Mouse (Mus musculus) forebrain, embryonic 12.5 days (tissue): ENCODE data around the gene Supt20. TPM values are rescaled to one million over a fixed set of nuclear protein-coding genes. Genes with fewer than 3 reads are reported as not detected.

Experiments
- ATAC-seq: fragments of 200-750 bp; cut with Nextera tagmentation; 2 replicates; pipeline ENCODE4 v1.8.0; 2017; ENCODE audit warnings: moderate TSS enrichment; ENCODE audit not compliant: low FRiP score
- H3K27ac ChIP-seq: fragments of 300-500 bp; sonication (generic); 2 replicates; pipeline ENCODE4 v1.5.1; 2016; ENCODE audit warnings: mild to moderate bottlenecking
- H3K27me3 ChIP-seq: fragments of 300-500 bp; sonication (generic); 2 replicates; pipeline ENCODE4 v1.6.1; 2016; ENCODE audit warnings: mild to moderate bottlenecking
- H3K36me3 ChIP-seq: fragments of 300-500 bp; sonication (generic); replicated peaks from 2 replicates; pipeline ENCODE4 v1.6.1; 2016; ENCODE audit warnings: mild to moderate bottlenecking
- H3K4me1 ChIP-seq: fragments of 300-500 bp; sonication (generic); 2 replicates; pipeline ENCODE4 v1.6.1; 2016
- H3K4me2 ChIP-seq: fragments of 300-500 bp; sonication (generic); 2 replicates; pipeline ENCODE4 v1.6.1; 2016; ENCODE audit warnings: mild to moderate bottlenecking, moderate library complexity
- H3K4me3 ChIP-seq: fragments of 300-500 bp; sonication (generic); replicated peaks from 2 replicates; pipeline ENCODE4 v1.5.1; 2016; ENCODE audit warnings: mild to moderate bottlenecking
- H3K9ac ChIP-seq: fragments of 300-500 bp; sonication (generic); 2 replicates; pipeline ENCODE4 v1.6.1; 2016; ENCODE audit warnings: mild to moderate bottlenecking
- H3K9me3 ChIP-seq: fragments of 300-500 bp; sonication (generic); 2 replicates; pipeline ENCODE4 v1.6.1; 2016
- WGBS: fragments of 180-500 bp; shearing (Covaris S2); methylation state at CpG from one replicate; pipeline ENCODE4 v1.1.7; 2016; 5-methylcytosine and 5-hydroxymethylcytosine counted together
- polyA plus RNA-seq: library from polyadenylated mRNA; unstranded; fragments of >200 nt; fragmentation: Nextera tagmentation; extraction: Ambion mirVana; gene quantifications from 2 replicates; pipeline ENCODE4 v1.2.1, GENCODE M21; 2016

Gene Supt20
- polyA plus RNA-seq: 122 and 127 TPM in 2 replicates

- Histone ChIP-seq H3K27me3 (peaks cover 11% of the 10 kb centered on the region; the same call in 1 of the 2 replicates), H3K4me3 (peak within 1 kb of the TSS; percentile 77), H3K36me3 (peaks cover 18% of the 10 kb centered on the region), H3K27ac (peak within 1 kb of the TSS; percentile 66), H3K4me1 (no peaks in the 10 kb centered on the region; the same call in 1 of the 2 replicates), H3K9me3 (no peaks in the 10 kb centered on the region), H3K9ac (peak within 1 kb of the TSS; percentile 65), H3K4me2 (peak within 1 kb of the TSS; percentile 66)
- WGBS: 2% methylated on average over 64 of the region's 65 CpGs
- ATAC-seq: peak; percentile 99
These were observed at the start of gene Supt20 for GRCm38 (mm10) chr3:54692202-54693055. Gene Supt20, plus strand, starts transcription at chr3:54692807.

GRCm38 (mm10) chr3:54642851-54643250, 49.8 kb upstream of the Supt20 start:
- 95% methylated on average over 1 of the region's 1 CpGs for WGBS
- ATAC-seq: no peak
- Histone ChIP-seq H3K4me1 (no peaks in the 10 kb centered on the region), H3K4me3 (no peak overlapping the region), H3K4me2 (no peak overlapping the region), H3K27ac (no peak overlapping the region), H3K9ac (no peak overlapping the region), H3K9me3 (no peaks in the 10 kb centered on the region), H3K36me3 (no peaks in the 10 kb centered on the region), H3K27me3 (no peaks in the 10 kb centered on the region)

- Histone ChIP-seq H3K4me1 (no peaks in the 10 kb centered on the region), H3K9ac (no peak overlapping the region), H3K4me3 (no peak overlapping the region), H3K9me3 (no peaks in the 10 kb centered on the region), H3K36me3 (no peaks in the 10 kb centered on the region), H3K4me2 (no peak overlapping the region), H3K27ac (no peak overlapping the region), H3K27me3 (no peaks in the 10 kb centered on the region)
- no peak for ATAC-seq
- 74% methylated on average over 2 of the region's 2 CpGs for WGBS
These were observed 45.0 kb upstream of the Supt20 start for GRCm38 (mm10) chr3:54647583-54647982.

GRCm38 (mm10) chr3:54651576-54651975, 41.0 kb upstream of the Supt20 start:
- H3K4me3 ChIP-seq: no peak overlapping the region
- 69% methylated on average over 4 of the region's 4 CpGs for WGBS
- no peak for ATAC-seq
- no peaks in the 10 kb centered on the region for H3K27me3 ChIP-seq
- H3K4me2 ChIP-seq: no peak overlapping the region
- H3K36me3 ChIP-seq: no peaks in the 10 kb centered on the region
- no peak overlapping the region for H3K9ac ChIP-seq
- H3K9me3 ChIP-seq: no peaks in the 10 kb centered on the region
- H3K4me1 ChIP-seq: no peaks in the 10 kb centered on the region
- no peak overlapping the region for H3K27ac ChIP-seq

- ATAC-seq: no peak
- Histone ChIP-seq H3K9ac (no peak overlapping the region), H3K36me3 (no peaks in the 10 kb centered on the region), H3K27ac (no peak overlapping the region), H3K4me3 (no peak overlapping the region), H3K4me2 (no peak overlapping the region), H3K27me3 (no peaks in the 10 kb centered on the region), H3K9me3 (no peaks in the 10 kb centered on the region), H3K4me1 (no peaks in the 10 kb centered on the region)
- 85% methylated on average over 1 of the region's 1 CpGs for WGBS
These were observed 38.4 kb upstream of the Supt20 start for GRCm38 (mm10) chr3:54654169-54654568.

- WGBS: 82% methylated on average over 3 of the region's 3 CpGs
- no peaks in the 10 kb centered on the region for H3K36me3 ChIP-seq
- H3K9me3 ChIP-seq: no peaks in the 10 kb centered on the region
- H3K4me3 ChIP-seq: no peak overlapping the region
- no peaks in the 10 kb centered on the region for H3K27me3 ChIP-seq
- H3K4me1 ChIP-seq: no peaks in the 10 kb centered on the region
- no peak overlapping the region for H3K9ac ChIP-seq
- no peak overlapping the region for H3K27ac ChIP-seq
- H3K4me2 ChIP-seq: no peak overlapping the region
- ATAC-seq: no peak
These were observed 35.5 kb upstream of the Supt20 start for GRCm38 (mm10) chr3:54657090-54657489.

GRCm38 (mm10) chr3:54657888-54658626, 34.5 kb upstream of the Supt20 start:
- no peaks in the 10 kb centered on the region for H3K4me1 ChIP-seq
- no peak overlapping the region for H3K4me3 ChIP-seq
- no peaks in the 10 kb centered on the region for H3K27me3 ChIP-seq
- no peaks in the 10 kb centered on the region for H3K9me3 ChIP-seq
- no peak overlapping the region for H3K9ac ChIP-seq
- no peak overlapping the region for H3K4me2 ChIP-seq
- whole genome bisulfite sequencing: 82% methylated on average over 6 of the region's 6 CpGs
- no peak for ATAC-seq
- H3K27ac ChIP-seq: no peak overlapping the region
- no peaks in the 10 kb centered on the region for H3K36me3 ChIP-seq

GRCm38 (mm10) chr3:54659736-54660135, 32.9 kb upstream of the Supt20 start:
- no peaks in the 10 kb centered on the region for H3K27me3 ChIP-seq
- 92% methylated on average over 2 of the region's 2 CpGs for WGBS
- no peak overlapping the region for H3K4me3 ChIP-seq
- H3K4me2 ChIP-seq: no peak overlapping the region
- H3K27ac ChIP-seq: no peak overlapping the region
- H3K9ac ChIP-seq: no peak overlapping the region
- no peaks in the 10 kb centered on the region for H3K36me3 ChIP-seq
- no peak for ATAC-seq
- H3K9me3 ChIP-seq: no peaks in the 10 kb centered on the region
- no peaks in the 10 kb centered on the region for H3K4me1 ChIP-seq

GRCm38 (mm10) chr3:54662411-54662810, 30.2 kb upstream of the Supt20 start:
- H3K9ac ChIP-seq: no peak overlapping the region
- H3K27me3 ChIP-seq: no peaks in the 10 kb centered on the region
- no peaks in the 10 kb centered on the region for H3K9me3 ChIP-seq
- 68% methylated on average over 5 of the region's 5 CpGs for WGBS
- no peak overlapping the region for H3K4me3 ChIP-seq
- no peak for ATAC-seq
- H3K4me2 ChIP-seq: no peak overlapping the region
- no peak overlapping the region for H3K27ac ChIP-seq
- no peaks in the 10 kb centered on the region for H3K4me1 ChIP-seq
- no peaks in the 10 kb centered on the region for H3K36me3 ChIP-seq

- Histone ChIP-seq H3K4me1 (no peaks in the 10 kb centered on the region), H3K36me3 (no peaks in the 10 kb centered on the region), H3K27me3 (no peaks in the 10 kb centered on the region), H3K9me3 (no peaks in the 10 kb centered on the region), H3K9ac (no peak overlapping the region), H3K27ac (no peak overlapping the region), H3K4me2 (no peak overlapping the region), H3K4me3 (no peak overlapping the region)
- 87% methylated on average over 3 of the region's 3 CpGs for WGBS
- ATAC-seq: no peak
These were observed 24.5 kb upstream of the Supt20 start for GRCm38 (mm10) chr3:54668141-54668540.

- no peak overlapping the region for H3K4me3 ChIP-seq
- 80% methylated on average over 6 of the region's 6 CpGs for WGBS
- no peaks in the 10 kb centered on the region for H3K36me3 ChIP-seq
- no peak overlapping the region for H3K9ac ChIP-seq
- H3K9me3 ChIP-seq: no peaks in the 10 kb centered on the region
- no peak overlapping the region for H3K27ac ChIP-seq
- no peak overlapping the region for H3K4me2 ChIP-seq
- ATAC-seq: no peak
- no peaks in the 10 kb centered on the region for H3K27me3 ChIP-seq
- no peaks in the 10 kb centered on the region for H3K4me1 ChIP-seq
These were observed 23.9 kb upstream of the Supt20 start for GRCm38 (mm10) chr3:54668722-54669121.

GRCm38 (mm10) chr3:54669559-54669958, 23.0 kb upstream of the Supt20 start:
- ATAC-seq: no peak

More at GRCm38 (mm10) chr3:54669559-54669958, 23.0 kb upstream of the Supt20 start:
- Histone ChIP-seq H3K4me1 (no peaks in the 10 kb centered on the region), H3K36me3 (no peaks in the 10 kb centered on the region), H3K27me3 (no peaks in the 10 kb centered on the region), H3K9ac (no peak overlapping the region), H3K9me3 (no peaks in the 10 kb centered on the region), H3K4me2 (no peak overlapping the region), H3K4me3 (no peak overlapping the region), H3K27ac (no peak overlapping the region)
- 86% methylated on average over 6 of the region's 6 CpGs for WGBS
